Mouse (Mus musculus): Measurements from ENCODE around the gene Rpl6.
A peak's percentile ranks its signal among the peaks of the same experiment; 100 is the strongest.
"Not testable (repeated sequence)": the region's sequence is repeated elsewhere in the genome, so short reads cannot be mapped to it uniquely, and the experiment has no call there.

Rpl6 gene

DNA sequence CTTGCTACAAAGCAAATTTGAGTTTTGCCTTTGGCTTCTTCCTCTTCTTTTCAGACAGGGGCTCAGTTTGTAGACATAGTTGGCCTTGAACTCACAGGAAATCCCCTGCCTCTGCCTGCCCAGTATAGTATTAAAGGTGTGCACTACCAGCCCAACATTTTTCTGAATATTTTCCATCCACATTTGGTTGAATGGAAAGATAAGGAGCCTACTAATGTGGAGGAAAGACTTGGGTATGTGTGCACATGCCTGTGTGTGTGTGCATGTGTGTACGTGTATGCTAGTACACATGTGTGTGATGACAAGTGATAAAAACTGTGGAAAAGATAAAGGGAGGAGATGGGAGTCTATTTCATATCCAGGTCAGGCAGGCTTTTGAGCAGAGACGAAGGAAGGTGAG is 21.6 kb downstream of the Rpl6 start:
- no peak for DNase-seq (ENCODE audit: low spot score)

- DNase-seq (ENCODE audit: low spot score): no peak
Measured at GRCm38 (mm10) chr5:121226406-121226805, 22.1 kb downstream of the Rpl6 start.

GRCm38 (mm10) chr5:121226845-121227244 is 22.6 kb downstream of the Rpl6 start:
- DNase-seq (ENCODE audit: low spot score): no peak

DNA sequence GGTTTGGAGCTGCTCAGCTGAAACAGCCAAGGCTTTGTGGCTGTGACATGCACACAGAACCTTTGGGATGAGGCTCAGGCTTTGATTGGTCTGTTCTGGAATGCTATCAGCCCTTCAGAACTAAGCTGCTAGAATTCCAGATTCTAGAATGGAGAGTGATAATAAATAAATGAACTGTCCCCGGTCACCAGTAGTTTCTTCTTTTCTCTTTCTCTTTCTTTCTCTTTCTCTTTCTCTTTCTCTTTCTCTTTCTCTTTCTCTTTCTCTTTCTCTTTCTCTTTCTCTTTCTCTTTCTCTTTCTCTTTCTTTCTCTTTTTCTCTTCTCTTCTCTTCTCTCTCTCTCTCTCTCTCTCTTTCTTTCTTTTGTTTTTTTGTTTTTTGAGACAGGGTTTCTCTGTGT is 23.0 kb downstream of the Rpl6 start:
- not testable (repeated sequence) for DNase-seq (ENCODE audit: low spot score)

GRCm38 (mm10) chr5:121229182-121229581 is 24.9 kb downstream of the Rpl6 start:
- no peak for DNase-seq (ENCODE audit: low spot score)

DNA sequence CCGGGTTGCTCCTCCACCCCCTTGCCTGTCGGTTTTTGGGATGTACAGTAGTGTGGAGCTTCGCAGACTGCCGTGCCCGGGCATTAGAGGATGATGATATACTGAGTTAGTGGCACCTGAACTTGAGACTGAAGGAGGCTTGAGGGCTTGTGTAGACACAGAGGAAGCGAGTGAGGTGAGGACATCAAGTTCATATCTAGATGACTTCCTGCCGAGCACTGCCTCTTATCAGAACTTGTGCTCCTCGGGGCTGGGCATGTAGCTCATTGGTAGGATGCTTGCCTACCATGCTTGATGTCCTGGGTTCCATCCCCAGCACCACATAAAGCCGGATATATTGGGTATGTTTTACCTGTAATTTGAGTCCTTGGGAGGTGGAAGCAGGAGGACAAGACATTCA is 26.5 kb downstream of the Rpl6 start:
- no peak for DNase-seq (ENCODE audit: low spot score)

DNA sequence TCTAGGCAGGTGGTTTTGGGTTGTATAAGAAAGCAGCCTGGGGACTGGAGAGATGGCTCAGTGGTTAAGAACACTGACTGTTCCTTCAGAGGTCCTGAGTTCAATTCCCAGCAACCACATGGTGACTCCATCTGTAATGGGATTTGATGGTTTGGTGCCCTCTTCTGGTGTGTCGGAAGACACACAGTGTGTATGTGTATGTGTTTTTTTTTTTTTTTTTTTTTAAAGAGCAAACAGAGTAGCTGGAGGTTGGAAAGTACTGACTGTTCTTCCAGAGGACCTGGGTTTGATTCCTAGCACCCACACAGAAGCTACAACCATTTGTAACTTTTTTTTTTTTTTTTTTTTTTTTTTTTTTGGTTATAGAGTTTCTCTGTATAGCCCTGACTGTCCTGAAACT is 28.5 kb downstream of the Rpl6 start:
- DNase-seq (ENCODE audit: low spot score): no peak

GRCm38 (mm10) chr5:121233726-121234125 is 29.4 kb downstream of the Rpl6 start:
- no peak for DNase-seq (ENCODE audit: low spot score)

GRCm38 (mm10) chr5:121236171-121236570 is 31.9 kb downstream of the Rpl6 start:
- no peak for DNase-seq (ENCODE audit: low spot score)

- DNase-seq (ENCODE audit: low spot score): no peak
Measured at GRCm38 (mm10) chr5:121238208-121238607, 33.9 kb downstream of the Rpl6 start.

- DNase-seq (ENCODE audit: low spot score): no peak
Measured at GRCm38 (mm10) chr5:121239846-121240245, 35.6 kb downstream of the Rpl6 start.

- no peak for DNase-seq (ENCODE audit: low spot score)
Measured at GRCm38 (mm10) chr5:121241182-121241581, 36.9 kb downstream of the Rpl6 start.

GRCm38 (mm10) chr5:121242261-121242660 is 38.0 kb downstream of the Rpl6 start:
- DNase-seq (ENCODE audit: low spot score): no peak

DNA sequence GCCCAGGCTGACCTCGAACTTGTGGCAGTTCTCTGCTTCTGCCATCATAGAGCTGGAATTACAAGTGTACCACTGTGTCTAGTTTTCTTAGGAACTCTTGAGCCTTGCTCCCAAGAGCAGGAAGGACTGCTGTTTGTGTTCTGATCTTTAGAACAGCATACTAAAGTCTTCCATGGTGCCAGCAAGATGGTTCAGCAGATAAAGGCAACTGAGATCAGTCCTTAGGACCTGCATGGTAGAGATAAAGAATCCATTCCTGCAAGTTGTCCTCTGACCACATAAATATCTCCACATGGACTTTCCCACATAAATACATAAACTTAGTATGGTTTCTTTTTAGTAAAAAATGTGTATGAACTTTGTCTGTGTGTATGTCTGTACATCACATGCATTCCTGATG is 38.4 kb downstream of the Rpl6 start:
- DNase-seq (ENCODE audit: low spot score): no peak

GRCm38 (mm10) chr5:121243676-121244364 is 39.5 kb downstream of the Rpl6 start:
- DNase-seq (ENCODE audit: low spot score): no peak

DNA sequence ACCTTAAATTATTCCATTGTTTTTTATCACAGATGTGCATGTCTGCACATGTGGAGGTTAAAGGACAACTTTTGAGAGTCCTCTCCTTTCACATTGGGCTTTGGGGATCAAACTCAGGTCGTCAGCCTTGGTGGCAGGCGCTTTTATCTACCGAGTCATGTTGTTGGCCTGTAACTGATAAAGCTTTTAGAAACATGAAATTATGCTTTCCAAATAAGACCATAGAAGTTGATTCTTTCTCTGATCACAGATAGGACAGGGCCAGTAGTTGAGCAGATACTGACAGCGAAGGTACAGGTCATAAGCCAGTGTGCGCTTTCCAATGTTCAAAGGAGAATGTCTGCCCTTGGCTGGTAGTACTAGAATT is 40.1 kb downstream of the Rpl6 start:
- no peak for DNase-seq (ENCODE audit: low spot score)

DNA sequence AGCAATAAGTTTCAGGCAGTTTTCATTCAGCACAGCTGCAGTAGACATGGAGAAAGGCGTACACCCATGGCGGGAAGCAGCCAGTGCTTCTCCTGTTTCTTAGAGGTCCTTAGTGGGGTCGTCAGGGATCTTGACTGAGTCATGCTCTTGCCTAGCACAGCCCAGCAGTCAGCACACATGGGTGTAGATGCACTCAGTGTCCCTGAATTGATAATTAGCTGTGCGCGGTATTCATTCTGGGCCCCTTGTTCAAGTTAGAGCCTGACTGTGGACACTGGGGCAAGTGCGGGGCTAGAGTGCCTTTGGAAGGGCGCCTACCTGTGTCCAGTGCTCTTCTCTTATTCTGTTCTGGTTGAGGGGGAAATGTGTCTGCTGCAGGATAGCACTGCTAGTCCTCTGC is 40.9 kb downstream of the Rpl6 start:
- DNase-seq (ENCODE audit: low spot score): no peak

DNA sequence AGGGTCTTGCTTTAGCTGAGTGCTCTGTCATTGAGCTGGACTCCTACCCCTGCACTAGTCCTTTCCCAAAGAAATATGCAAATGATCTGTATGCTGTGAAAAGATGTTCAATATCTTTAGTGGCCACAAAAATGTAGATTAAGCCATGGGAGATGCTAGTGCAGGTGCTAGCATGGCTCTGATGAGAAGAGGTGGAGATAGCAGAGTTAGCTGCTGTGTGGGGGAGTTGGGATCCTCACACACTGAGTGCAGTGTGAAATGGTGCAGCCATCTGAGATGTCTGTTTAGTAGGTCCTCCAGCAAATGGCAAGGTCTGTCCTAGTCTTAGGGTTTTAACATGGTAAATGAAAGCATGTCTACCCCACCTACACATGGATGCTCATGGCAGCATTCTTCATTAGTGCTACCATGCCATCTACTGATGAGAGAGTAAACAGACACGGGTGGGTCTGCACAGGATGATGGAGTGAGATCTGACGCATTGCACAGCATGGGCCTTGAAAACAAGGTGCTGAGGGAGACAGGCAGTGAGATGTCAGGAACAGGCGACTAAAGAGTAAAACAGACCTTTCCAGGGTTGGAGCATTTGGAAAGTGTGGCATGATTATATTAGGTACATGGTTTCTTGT is 44.6 kb downstream of the Rpl6 start:
- no peak for DNase-seq (ENCODE audit: low spot score)

- DNase-seq (ENCODE audit: low spot score): no peak
Measured at GRCm38 (mm10) chr5:121249693-121250092, 45.4 kb downstream of the Rpl6 start.

- DNase-seq (ENCODE audit: low spot score): peak; percentile 50
Measured at GRCm38 (mm10) chr5:121251813-121252212, 47.5 kb downstream of the Rpl6 start.

- DNase-seq (ENCODE audit: low spot score): no peak
Measured at GRCm38 (mm10) chr5:121253816-121254497, 49.7 kb downstream of the Rpl6 start.

GRCm38 (mm10) chr5:121254977-121255376 is 50.7 kb downstream of the Rpl6 start:
- DNase-seq (ENCODE audit: low spot score): no peak

Measured in testis, postnatal 10 days (tissue).